Mouse (Mus musculus): ENCODE measurements at regions not wholly inside any gene's neighbourhood (a gene's known extent, or its start where the extent isn't known, plus 50 kb on each side); places are given as distances from the start of the nearest gene placed in this dataset.

GRCm38 (mm10) chr2:128364161-128364560 lies 226.8 kb upstream of the Spdye4c start:
- no peak for ATAC-seq (ENCODE audit: low FRiP score)
- peak overlapping the region; percentile 23; the same call in 1 of the 2 replicates for H3K4me2 ChIP-seq
- WGBS = 64% methylated on average over 14 of the region's 14 CpGs
- H3K9ac ChIP-seq (replicated peaks) = no peak overlapping the region
- H3K4me3 ChIP-seq (replicated peaks) = no peak overlapping the region
- no peaks in the 10 kb centered on the region for H3K36me3 ChIP-seq
- no peak overlapping the region for H3K27ac ChIP-seq (replicated peaks)
- H3K4me1 ChIP-seq = no peaks in the 10 kb centered on the region
- H3K9me3 ChIP-seq (replicated peaks) = no peaks in the 10 kb centered on the region
- H3K27me3 ChIP-seq (replicated peaks) = no peaks in the 10 kb centered on the region

GRCm38 (mm10) chr2:128365004-128365403 lies 226.0 kb upstream of the Spdye4c start:
- Histone ChIP-seq H3K4me2 (no peak overlapping the region), H3K27ac (replicated peaks) (no peak overlapping the region), H3K4me1 (no peaks in the 10 kb centered on the region), H3K4me3 (replicated peaks) (no peak overlapping the region), H3K36me3 (no peaks in the 10 kb centered on the region), H3K27me3 (replicated peaks) (no peaks in the 10 kb centered on the region), H3K9ac (replicated peaks) (no peak overlapping the region), H3K9me3 (replicated peaks) (no peaks in the 10 kb centered on the region)
- 69% methylated on average over 3 of the region's 3 CpGs for WGBS
- no peak for ATAC-seq (ENCODE audit: low FRiP score)

GRCm38 (mm10) chr2:128365775-128366174 lies 225.2 kb upstream of the Spdye4c start:
- Histone ChIP-seq H3K27me3 (replicated peaks) (no peaks in the 10 kb centered on the region), H3K4me3 (replicated peaks) (no peak overlapping the region), H3K9ac (replicated peaks) (no peak overlapping the region), H3K9me3 (replicated peaks) (no peaks in the 10 kb centered on the region), H3K36me3 (no peaks in the 10 kb centered on the region), H3K4me1 (no peaks in the 10 kb centered on the region), H3K4me2 (no peak overlapping the region), H3K27ac (replicated peaks) (no peak overlapping the region)
- 94% methylated on average over 2 of the region's 2 CpGs for WGBS
- no peak for ATAC-seq (ENCODE audit: low FRiP score)

GRCm38 (mm10) chr2:128367266-128368150 lies 223.5 kb upstream of the Spdye4c start:
- Histone ChIP-seq H3K4me1 (no peaks in the 10 kb centered on the region), H3K36me3 (no peaks in the 10 kb centered on the region), H3K4me2 (no peak overlapping the region), H3K27ac (replicated peaks) (no peak overlapping the region), H3K9me3 (replicated peaks) (no peaks in the 10 kb centered on the region), H3K9ac (replicated peaks) (no peak overlapping the region), H3K27me3 (replicated peaks) (no peaks in the 10 kb centered on the region), H3K4me3 (replicated peaks) (no peak overlapping the region)
- WGBS = 82% methylated on average over 14 of the region's 14 CpGs
- no peak for ATAC-seq (ENCODE audit: low FRiP score)

- H3K9ac ChIP-seq (replicated peaks) = no peak overlapping the region
- WGBS = 74% methylated on average over 7 of the region's 7 CpGs
- H3K27me3 ChIP-seq (replicated peaks) = no peaks in the 10 kb centered on the region
- H3K36me3 ChIP-seq = no peaks in the 10 kb centered on the region
- no peak overlapping the region for H3K27ac ChIP-seq (replicated peaks)
- peaks cover 6% of the 10 kb centered on the region for H3K4me1 ChIP-seq
- no peak for ATAC-seq (ENCODE audit: low FRiP score)
- no peak overlapping the region for H3K4me2 ChIP-seq
- H3K4me3 ChIP-seq (replicated peaks) = no peak overlapping the region
- H3K9me3 ChIP-seq (replicated peaks) = no peaks in the 10 kb centered on the region
These were observed 222.3 kb upstream of the Spdye4c start for GRCm38 (mm10) chr2:128368534-128369273.

- H3K9me3 ChIP-seq (replicated peaks) = no peaks in the 10 kb centered on the region
- no peak overlapping the region for H3K27ac ChIP-seq (replicated peaks)
- ATAC-seq (ENCODE audit: low FRiP score) = no peak
- no peak overlapping the region for H3K4me3 ChIP-seq (replicated peaks)
- H3K27me3 ChIP-seq (replicated peaks) = no peaks in the 10 kb centered on the region
- H3K9ac ChIP-seq (replicated peaks) = no peak overlapping the region
- no peaks in the 10 kb centered on the region for H3K36me3 ChIP-seq
- no peak overlapping the region for H3K4me2 ChIP-seq
- peaks cover 9% of the 10 kb centered on the region for H3K4me1 ChIP-seq
- WGBS = 68% methylated on average over 10 of the region's 10 CpGs
These were observed 220.2 kb upstream of the Spdye4c start for GRCm38 (mm10) chr2:128370821-128371220.

GRCm38 (mm10) chr2:128372204-128372603 lies 218.8 kb upstream of the Spdye4c start:
- Histone ChIP-seq H3K4me1 (peaks cover 9% of the 10 kb centered on the region), H3K27me3 (replicated peaks) (no peaks in the 10 kb centered on the region)
- WGBS = 92% methylated on average over 13 of the region's 13 CpGs

GRCm38 (mm10) chr2:128373363-128374252 lies 217.4 kb upstream of the Spdye4c start:
- Histone ChIP-seq H3K4me3 (replicated peaks) (no peak overlapping the region), H3K9ac (replicated peaks) (no peak overlapping the region), H3K27me3 (replicated peaks) (no peaks in the 10 kb centered on the region), H3K4me1 (peaks cover 9% of the 10 kb centered on the region), H3K4me2 (no peak overlapping the region), H3K36me3 (no peaks in the 10 kb centered on the region), H3K27ac (replicated peaks) (no peak overlapping the region), H3K9me3 (replicated peaks) (no peaks in the 10 kb centered on the region)
- WGBS = 27% methylated on average over 12 of the region's 12 CpGs
- ATAC-seq (ENCODE audit: low FRiP score) = no peak; the same call in 1 of the 2 replicates

More at GRCm38 (mm10) chr2:128372204-128372603, 218.8 kb upstream of the Spdye4c start:
- no peak overlapping the region for H3K4me2 ChIP-seq
- H3K9me3 ChIP-seq (replicated peaks) = no peaks in the 10 kb centered on the region
- ATAC-seq (ENCODE audit: low FRiP score) = no peak
- H3K9ac ChIP-seq (replicated peaks) = no peak overlapping the region
- H3K36me3 ChIP-seq = no peaks in the 10 kb centered on the region
- no peak overlapping the region for H3K27ac ChIP-seq (replicated peaks)
- H3K4me3 ChIP-seq (replicated peaks) = no peak overlapping the region

GRCm38 (mm10) chr2:128374253-128374566 lies 216.8 kb upstream of the Spdye4c start:
- H3K9me3 ChIP-seq (replicated peaks) = no peaks in the 10 kb centered on the region
- no peak overlapping the region for H3K27ac ChIP-seq (replicated peaks)
- H3K4me1 ChIP-seq = peaks cover 9% of the 10 kb centered on the region
- H3K4me2 ChIP-seq = no peak overlapping the region
- H3K4me3 ChIP-seq (replicated peaks) = no peak overlapping the region
- WGBS = 85% methylated on average over 2 of the region's 2 CpGs
- no peak for ATAC-seq (ENCODE audit: low FRiP score)
- H3K9ac ChIP-seq (replicated peaks) = no peak overlapping the region
- no peaks in the 10 kb centered on the region for H3K36me3 ChIP-seq
- no peaks in the 10 kb centered on the region for H3K27me3 ChIP-seq (replicated peaks)

- Histone ChIP-seq H3K4me1 (peaks cover 14% of the 10 kb centered on the region), H3K4me3 (replicated peaks) (no peak overlapping the region), H3K9me3 (replicated peaks) (no peaks in the 10 kb centered on the region), H3K4me2 (no peak overlapping the region), H3K9ac (replicated peaks) (no peak overlapping the region), H3K27me3 (replicated peaks) (no peaks in the 10 kb centered on the region), H3K36me3 (no peaks in the 10 kb centered on the region), H3K27ac (replicated peaks) (no peak overlapping the region)
- 96% methylated on average over 5 of the region's 5 CpGs for WGBS
- no peak for ATAC-seq (ENCODE audit: low FRiP score)
These were observed 216.1 kb upstream of the Spdye4c start for GRCm38 (mm10) chr2:128374926-128375325.

- peaks cover 18% of the 10 kb centered on the region for H3K4me1 ChIP-seq
- 93% methylated on average over 3 of the region's 3 CpGs for whole genome bisulfite sequencing
- H3K9me3 ChIP-seq (replicated peaks) = no peaks in the 10 kb centered on the region
- no peak overlapping the region for H3K4me3 ChIP-seq (replicated peaks)
- no peak overlapping the region for H3K9ac ChIP-seq (replicated peaks)
- no peak overlapping the region for H3K27ac ChIP-seq (replicated peaks)
- no peak overlapping the region for H3K4me2 ChIP-seq
- no peaks in the 10 kb centered on the region for H3K27me3 ChIP-seq (replicated peaks)
- no peak for ATAC-seq (ENCODE audit: low FRiP score)
- no peaks in the 10 kb centered on the region for H3K36me3 ChIP-seq
These were observed 215.2 kb upstream of the Spdye4c start for GRCm38 (mm10) chr2:128375827-128376226.

Measured in neural tube, embryonic 15.5 days (tissue).